Mouse (Mus musculus) G1E-ER4 (cell line): ENCODE measurements around the gene Nek7. TPM values are rescaled to one million over a fixed set of nuclear protein-coding genes. Genes with fewer than 3 reads are reported as not detected.

ENCODE experiments used
- GATA1 ChIP-seq: IDR thresholded peaks from one replicate; pipeline ENCODE4 v1.8.0; 2012; ENCODE audit warnings: low read length, inconsistent platforms
- polyA plus RNA-seq: library from polyadenylated mRNA; stranded (reverse); fragments of >175 nt; gene quantifications from 2 replicates; pipeline ENCODE4 v1.2.3, GENCODE M21; 2012

Gene Nek7
- polyA plus RNA-seq, 1 experiment: 20.6 TPM

GRCm38 (mm10) chr1:138617279-138618011 lies 2.5 kb downstream of the Nek7 start:
- TF ChIP-seq GATA1: no peak

DNA sequence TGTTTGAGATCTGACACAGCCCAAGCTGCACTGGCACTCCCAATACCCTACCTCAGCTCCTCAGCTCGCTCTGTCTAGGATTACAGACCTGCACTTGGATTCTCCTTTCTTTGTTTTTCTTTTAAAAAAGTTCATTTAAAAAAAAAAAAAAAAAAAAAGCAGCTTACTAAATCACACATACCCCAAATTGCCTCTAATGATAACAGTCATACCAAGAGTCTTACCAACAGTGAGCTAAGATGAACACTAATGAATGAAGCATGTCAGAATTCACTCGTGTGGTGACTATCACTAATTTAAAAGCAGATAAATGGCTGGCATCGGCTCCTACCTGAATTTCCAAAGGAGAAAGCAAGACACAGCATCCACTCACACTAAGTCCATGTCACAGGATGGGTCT lies 4.6 kb downstream of the Nek7 start:
- TF ChIP-seq GATA1: no peak

DNA sequence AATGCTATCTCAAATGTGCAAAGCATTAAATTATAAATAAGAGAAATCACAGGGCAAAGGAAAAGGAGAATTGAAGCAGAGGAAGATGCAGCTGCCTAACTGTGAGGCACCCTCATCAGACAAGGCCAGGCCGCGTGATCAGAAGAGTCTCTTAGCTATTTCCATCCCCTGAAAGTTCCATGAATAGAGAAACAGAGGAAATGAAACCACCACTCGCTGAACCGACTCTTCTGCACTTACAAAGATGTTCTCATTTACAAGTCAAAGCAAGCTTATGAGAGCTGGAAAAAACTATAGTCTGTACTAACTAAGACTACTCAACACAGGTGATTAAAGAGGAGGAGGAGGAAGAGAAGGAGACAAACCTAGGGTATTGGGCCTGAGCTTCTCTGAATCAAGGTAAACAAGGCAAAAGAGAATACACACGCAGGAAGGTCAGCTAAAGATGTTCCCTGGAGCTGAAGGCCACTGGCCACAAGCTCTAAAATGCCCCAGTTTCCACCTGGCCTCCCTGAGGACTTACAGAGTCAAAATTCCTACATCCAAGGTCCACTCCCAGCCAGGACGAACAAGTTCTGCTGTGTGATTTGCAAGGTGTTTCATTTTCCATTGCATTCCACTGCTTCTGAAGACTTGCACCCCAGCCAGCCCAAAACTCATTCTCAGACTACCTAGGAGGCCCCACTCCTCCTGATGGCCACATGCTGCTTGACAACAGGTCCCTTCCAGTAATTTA lies 5.2 kb downstream of the Nek7 start:
- TF ChIP-seq GATA1: no peak

GRCm38 (mm10) chr1:138612177-138612576 lies 7.8 kb downstream of the Nek7 start:
- TF ChIP-seq GATA1: no peak

DNA sequence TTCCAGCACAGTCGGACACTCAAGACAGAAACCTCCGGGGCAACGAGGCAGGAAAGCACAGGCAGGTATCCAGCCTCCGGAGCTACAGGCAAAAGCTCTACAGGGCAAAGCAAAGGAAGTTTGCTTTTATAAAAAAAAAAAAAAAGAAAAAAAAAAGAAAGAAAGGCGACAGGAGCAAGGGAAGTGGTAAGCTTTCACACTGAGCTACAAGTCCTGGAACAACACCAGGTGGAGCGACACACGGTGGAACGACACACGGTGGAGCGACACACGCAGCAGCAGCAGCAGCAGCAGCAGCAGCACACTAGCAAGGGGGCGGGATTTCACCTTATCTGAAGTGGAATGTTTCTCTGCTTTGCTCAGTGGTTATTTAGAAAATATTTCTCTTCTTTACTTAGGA lies 10.8 kb downstream of the Nek7 start:
- TF ChIP-seq GATA1: no peak

DNA sequence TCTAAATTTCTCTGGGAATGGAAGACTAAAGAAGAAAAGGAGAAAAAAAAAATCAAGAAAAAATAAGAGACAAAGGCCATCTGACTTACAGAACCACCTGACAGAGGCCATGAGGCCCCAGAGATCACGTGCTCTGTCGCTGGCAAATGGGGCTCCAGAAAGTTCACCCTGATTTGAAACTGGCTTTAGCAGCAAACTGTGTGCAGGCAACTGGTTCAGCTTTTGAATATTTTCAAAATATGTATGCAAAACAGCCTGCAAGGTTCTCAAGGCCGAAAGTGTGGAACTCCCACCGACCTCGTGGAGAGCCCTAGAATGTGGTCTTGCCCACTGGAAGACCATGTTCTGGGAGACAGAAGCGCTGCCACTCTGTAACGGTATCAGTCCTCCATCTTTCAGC lies 11.6 kb downstream of the Nek7 start:
- no peak for TF ChIP-seq GATA1

GRCm38 (mm10) chr1:138607862-138608261 lies 12.1 kb downstream of the Nek7 start:
- no peak for TF ChIP-seq GATA1

- TF ChIP-seq GATA1: no peak
Observed at GRCm38 (mm10) chr1:138606771-138607170, 13.2 kb downstream of the Nek7 start.

- TF ChIP-seq GATA1: no peak
Observed at GRCm38 (mm10) chr1:138604736-138605135, 15.2 kb downstream of the Nek7 start.

DNA sequence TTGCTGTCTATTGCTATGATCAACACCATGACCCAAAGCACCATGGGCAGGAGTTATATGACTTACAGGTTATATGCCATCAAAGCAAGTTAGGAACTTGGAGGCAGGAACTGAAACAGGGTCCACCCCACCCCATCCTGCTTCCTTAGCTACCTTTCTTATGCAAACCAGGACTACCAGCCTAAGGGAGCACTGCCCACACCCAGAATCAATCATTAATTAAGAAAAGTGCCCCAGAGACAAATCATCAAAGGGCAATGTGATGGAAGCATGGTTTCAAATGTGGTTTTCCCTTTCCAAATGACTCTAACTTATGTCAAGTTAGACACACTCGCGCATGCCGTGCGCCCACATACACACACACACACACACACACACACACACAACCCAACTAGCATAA lies 16.0 kb downstream of the Nek7 start:
- TF ChIP-seq GATA1: no peak

GRCm38 (mm10) chr1:138598087-138598486 lies 21.9 kb downstream of the Nek7 start:
- TF ChIP-seq GATA1: no peak

DNA sequence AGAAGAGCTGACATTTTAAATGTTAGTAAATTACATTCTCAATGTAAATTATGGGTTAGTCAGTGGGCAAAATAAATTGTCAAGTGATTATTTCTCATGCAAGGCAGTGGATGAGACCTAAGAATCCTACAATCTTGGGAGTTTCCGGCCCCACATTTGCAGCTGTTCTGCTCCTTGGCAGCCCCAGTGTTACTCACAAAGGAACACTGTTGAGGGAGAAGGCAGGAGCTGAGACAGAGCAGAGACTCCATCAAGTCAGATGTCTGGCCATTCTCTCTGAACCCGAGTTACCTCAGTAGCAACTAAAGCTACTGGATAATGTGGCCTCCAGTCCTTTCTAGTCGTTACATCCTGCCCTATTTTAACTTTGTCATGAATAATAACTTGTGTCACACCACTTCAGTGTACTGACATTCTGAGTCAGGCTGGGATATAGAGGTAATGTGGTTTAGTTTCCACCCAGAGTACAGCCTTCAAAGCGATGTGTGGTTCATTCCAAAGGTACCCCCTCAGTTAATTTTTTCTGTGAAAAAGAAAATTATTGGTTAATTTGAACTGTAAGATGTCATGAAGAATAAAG lies 23.7 kb downstream of the Nek7 start:
- TF ChIP-seq GATA1: no peak

GRCm38 (mm10) chr1:138594910-138595309 lies 25.0 kb downstream of the Nek7 start:
- no peak for TF ChIP-seq GATA1

- TF ChIP-seq GATA1: no peak
Observed at GRCm38 (mm10) chr1:138593922-138594321, 26.0 kb downstream of the Nek7 start.

DNA sequence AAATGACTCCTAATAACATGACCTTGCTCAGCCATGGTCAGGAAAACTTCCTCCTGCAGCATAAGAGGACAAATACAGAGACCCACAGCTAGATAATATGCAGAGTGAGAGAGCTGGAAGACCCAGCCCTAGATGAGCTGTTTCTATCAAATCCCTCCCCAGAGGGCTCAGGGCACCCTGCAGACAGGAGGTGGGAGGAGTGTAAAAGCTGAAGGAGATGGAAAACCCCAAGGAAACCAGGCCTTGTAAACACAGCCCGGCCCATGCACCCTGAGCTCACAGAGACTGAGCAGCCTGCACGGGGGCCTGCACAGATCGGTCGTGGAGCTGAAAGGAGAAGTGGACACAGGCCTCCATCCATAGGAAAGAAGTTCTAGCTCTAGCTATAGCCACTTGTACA lies 27.5 kb downstream of the Nek7 start:
- TF ChIP-seq GATA1: no peak

DNA sequence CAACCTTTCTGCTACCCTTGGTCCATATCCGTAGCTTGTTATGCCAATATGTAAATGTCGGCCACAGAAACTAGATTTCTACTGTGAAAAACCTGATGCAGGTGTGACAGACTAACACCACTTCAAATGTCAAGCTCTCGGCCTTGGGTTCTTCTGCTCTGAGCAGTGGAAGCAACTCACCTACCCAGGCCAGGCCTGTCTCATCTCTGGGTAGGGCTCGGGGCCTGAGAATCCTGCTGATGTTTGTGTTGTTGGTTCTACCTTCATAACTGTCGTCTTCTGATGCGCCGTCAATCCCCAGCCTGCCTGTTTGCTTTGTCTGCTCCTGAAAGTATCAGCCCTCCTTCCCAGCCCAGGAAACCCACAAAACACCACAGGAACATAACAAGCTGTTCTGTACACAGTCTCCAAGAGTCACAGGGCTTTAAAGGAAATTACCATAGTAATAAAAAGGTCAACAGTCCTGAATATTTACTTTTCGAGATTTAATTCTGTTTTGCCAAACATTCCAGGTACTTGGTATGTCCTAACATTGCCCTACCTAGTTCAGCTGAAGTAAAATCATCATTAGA lies 29.4 kb downstream of the Nek7 start:
- TF ChIP-seq GATA1: no peak
